Mouse (Mus musculus): ENCODE measurements around the gene Abcd2.

GRCm38 (mm10) chr15:91199256-91199905, 7.8 kb upstream of the Abcd2 start, which contains the start of gene CN725425:
- TF ChIP-seq CTCF (IDR thresholded peaks at IDR 0.05; ENCODE audit: extremely low read depth, insufficient read depth, low read length) (no peak), POLR2A (IDR thresholded peaks at IDR 0.05; ENCODE audit: extremely low read depth, insufficient read depth, low read length) (no peak)

All from cortical plate, adult 2 months (tissue).